Mouse (Mus musculus) forebrain, embryonic 13.5 days (tissue): Measurements from ENCODE around the gene C1qa. TPM values are rescaled to one million over a fixed set of nuclear protein-coding genes. Genes with fewer than 3 reads are reported as not detected.

Source experiments
- ATAC-seq: fragments of 200-750 bp; cut with Nextera tagmentation; 2 replicates; pipeline ENCODE4 v1.8.0; 2017
- H3K27ac ChIP-seq: fragments of 300-500 bp; sonication (generic); 2 replicates; pipeline ENCODE4 v1.5.1; 2015; ENCODE audit warnings: inconsistent platforms, mild to moderate bottlenecking, moderate library complexity
- H3K27me3 ChIP-seq: fragments of 300-500 bp; sonication (generic); 2 replicates; pipeline ENCODE4 v1.6.1; 2015; ENCODE audit warnings: mild to moderate bottlenecking, inconsistent platforms
- H3K36me3 ChIP-seq: fragments of 300-500 bp; sonication (generic); 2 replicates; pipeline ENCODE4 v1.6.1; 2015; ENCODE audit warnings: mild to moderate bottlenecking, inconsistent platforms; ENCODE audit not compliant: poor library complexity, severe bottlenecking
- H3K4me1 ChIP-seq: fragments of 300-500 bp; sonication (generic); 2 replicates; pipeline ENCODE4 v1.6.1; 2015; ENCODE audit warnings: inconsistent platforms
- H3K4me2 ChIP-seq: fragments of 300-500 bp; sonication (generic); 2 replicates; pipeline ENCODE4 v1.6.1; 2015; ENCODE audit warnings: inconsistent platforms, mild to moderate bottlenecking, moderate library complexity
- H3K4me3 ChIP-seq: fragments of 300-500 bp; sonication (generic); 2 replicates; pipeline ENCODE4 v1.5.1; 2015; ENCODE audit warnings: mild to moderate bottlenecking, inconsistent platforms
- H3K9ac ChIP-seq: fragments of 300-500 bp; sonication (generic); 2 replicates; pipeline ENCODE4 v1.6.1; 2015; ENCODE audit warnings: mild to moderate bottlenecking, inconsistent platforms
- H3K9me3 ChIP-seq: fragments of 300-500 bp; sonication (generic); replicated peaks from 2 replicates; pipeline ENCODE4 v1.6.1; 2016; ENCODE audit warnings: inconsistent platforms
- WGBS: fragments of 180-500 bp; shearing (Covaris S2); methylation state at CpG from one replicate; pipeline ENCODE4 v1.1.7; 2015; 5-methylcytosine and 5-hydroxymethylcytosine counted together
- polyA plus RNA-seq: library from polyadenylated mRNA; unstranded; fragments of >200 nt; fragmentation: Nextera tagmentation; extraction: Ambion mirVana; gene quantifications from 2 replicates; pipeline ENCODE4 v1.2.1, GENCODE M21; 2015

Gene C1qa
- 10.6 and 12.0 TPM in 2 replicates for polyA plus RNA-seq

GRCm38 (mm10) chr4:136898637-136899036 is at the start of gene C1qa:
Gene C1qa (minus strand): TSS chr4:136898803.
- Histone ChIP-seq H3K27me3 (peaks cover 40% of the 10 kb centered on the region), H3K4me2 (no peak within 1 kb of the TSS), H3K4me1 (peaks cover 7% of the 10 kb centered on the region), H3K9me3 (no peaks in the 10 kb centered on the region), H3K4me3 (no peak within 1 kb of the TSS), H3K9ac (no peak within 1 kb of the TSS), H3K36me3 (no peaks in the 10 kb centered on the region), H3K27ac (no peak within 1 kb of the TSS)
- WGBS: 81% methylated on average over 9 of the region's 9 CpGs
- ATAC-seq: no peak

- Histone ChIP-seq H3K4me1 (peaks cover 35% of the 10 kb centered on the region), H3K36me3 (no peaks in the 10 kb centered on the region), H3K27me3 (peaks cover 25% of the 10 kb centered on the region; the same call in 1 of the 2 replicates), H3K9me3 (no peaks in the 10 kb centered on the region), H3K4me3 (no peak overlapping the region), H3K27ac (no peak overlapping the region), H3K9ac (no peak overlapping the region), H3K4me2 (no peak overlapping the region)
- 75% methylated on average over 17 of the region's 17 CpGs for WGBS
- ATAC-seq: no peak
These were observed 46.8 kb upstream of the C1qa start for GRCm38 (mm10) chr4:136945397-136945796.

GRCm38 (mm10) chr4:136944558-136945350 is 46.2 kb upstream of the C1qa start:
- H3K4me2 ChIP-seq: no peak overlapping the region
- H3K27me3 ChIP-seq: peaks cover 23% of the 10 kb centered on the region; the same call in 1 of the 2 replicates
- H3K27ac ChIP-seq: no peak overlapping the region
- H3K4me3 ChIP-seq: no peak overlapping the region
- no peak for ATAC-seq
- no peak overlapping the region for H3K9ac ChIP-seq
- WGBS: 74% methylated on average over 11 of the region's 11 CpGs
- no peaks in the 10 kb centered on the region for H3K36me3 ChIP-seq
- no peaks in the 10 kb centered on the region for H3K9me3 ChIP-seq
- peaks cover 32% of the 10 kb centered on the region for H3K4me1 ChIP-seq

- Histone ChIP-seq H3K9ac (no peak overlapping the region), H3K4me1 (peaks cover 24% of the 10 kb centered on the region), H3K27me3 (peaks cover 22% of the 10 kb centered on the region; the same call in 1 of the 2 replicates), H3K4me3 (no peak overlapping the region), H3K36me3 (no peaks in the 10 kb centered on the region), H3K9me3 (no peaks in the 10 kb centered on the region), H3K4me2 (no peak overlapping the region; the same call in 1 of the 2 replicates), H3K27ac (no peak overlapping the region)
- WGBS: 26% methylated on average over 13 of the region's 13 CpGs
- no peak for ATAC-seq
These were observed 44.6 kb upstream of the C1qa start for GRCm38 (mm10) chr4:136943175-136943574.

- no peak overlapping the region; the same call in 1 of the 2 replicates for H3K4me2 ChIP-seq
- H3K4me3 ChIP-seq: no peak overlapping the region
- H3K4me1 ChIP-seq: peaks cover 24% of the 10 kb centered on the region
- no peak overlapping the region for H3K9ac ChIP-seq
- no peaks in the 10 kb centered on the region for H3K9me3 ChIP-seq
- H3K27me3 ChIP-seq: peaks cover 19% of the 10 kb centered on the region; the same call in 1 of the 2 replicates
- no peak for ATAC-seq
- no peak overlapping the region for H3K27ac ChIP-seq
- H3K36me3 ChIP-seq: no peaks in the 10 kb centered on the region
- WGBS: 35% methylated on average over 18 of the region's 18 CpGs
These were observed 44.2 kb upstream of the C1qa start for GRCm38 (mm10) chr4:136942761-136943160.

- 86% methylated on average over 5 of the region's 5 CpGs for WGBS
- Histone ChIP-seq H3K9ac (no peak overlapping the region), H3K4me2 (no peak overlapping the region), H3K36me3 (no peaks in the 10 kb centered on the region), H3K27ac (no peak overlapping the region), H3K27me3 (peaks cover 17% of the 10 kb centered on the region; the same call in 1 of the 2 replicates), H3K4me1 (peaks cover 14% of the 10 kb centered on the region), H3K9me3 (no peaks in the 10 kb centered on the region), H3K4me3 (no peak overlapping the region)
- no peak for ATAC-seq
These were observed 39.3 kb upstream of the C1qa start for GRCm38 (mm10) chr4:136937935-136938334.

GRCm38 (mm10) chr4:136937344-136937743 is 38.7 kb upstream of the C1qa start:
- Histone ChIP-seq H3K4me2 (no peak overlapping the region), H3K4me3 (no peak overlapping the region), H3K4me1 (peaks cover 8% of the 10 kb centered on the region), H3K36me3 (no peaks in the 10 kb centered on the region), H3K9me3 (no peaks in the 10 kb centered on the region), H3K27me3 (peaks cover 15% of the 10 kb centered on the region; the same call in 1 of the 2 replicates), H3K27ac (no peak overlapping the region), H3K9ac (no peak overlapping the region)
- no peak for ATAC-seq
- 84% methylated on average over 4 of the region's 4 CpGs for WGBS

GRCm38 (mm10) chr4:136934746-136935613 is 36.4 kb upstream of the C1qa start:
- Histone ChIP-seq H3K4me2 (no peak overlapping the region), H3K27ac (peak overlapping the region; percentile 12; the same call in 1 of the 2 replicates), H3K4me3 (no peak overlapping the region), H3K27me3 (peaks cover 9% of the 10 kb centered on the region; the same call in 1 of the 2 replicates), H3K9me3 (no peaks in the 10 kb centered on the region), H3K36me3 (no peaks in the 10 kb centered on the region), H3K9ac (no peak overlapping the region), H3K4me1 (peaks cover 7% of the 10 kb centered on the region)
- ATAC-seq: no peak
- 47% methylated on average over 18 of the region's 18 CpGs for WGBS

- Histone ChIP-seq H3K9ac (no peak overlapping the region), H3K4me3 (no peak overlapping the region), H3K9me3 (no peaks in the 10 kb centered on the region), H3K27ac (no peak overlapping the region), H3K4me1 (peaks cover 15% of the 10 kb centered on the region), H3K27me3 (peaks cover 30% of the 10 kb centered on the region), H3K4me2 (no peak overlapping the region), H3K36me3 (no peaks in the 10 kb centered on the region)
- ATAC-seq: no peak
- WGBS: 87% methylated on average over 8 of the region's 8 CpGs
These were observed 31.9 kb upstream of the C1qa start for GRCm38 (mm10) chr4:136930474-136930873.

- H3K4me3 ChIP-seq: no peak overlapping the region
- 2% methylated on average over 5 of the region's 5 CpGs for WGBS
- peaks cover 8% of the 10 kb centered on the region; the same call in 1 of the 2 replicates for H3K4me1 ChIP-seq
- no peak overlapping the region for H3K4me2 ChIP-seq
- ATAC-seq: no peak
- H3K27ac ChIP-seq: no peak overlapping the region
- H3K27me3 ChIP-seq: peaks cover 43% of the 10 kb centered on the region
- no peaks in the 10 kb centered on the region for H3K9me3 ChIP-seq
- no peak overlapping the region for H3K9ac ChIP-seq
- H3K36me3 ChIP-seq: no peaks in the 10 kb centered on the region
These were observed 30.3 kb upstream of the C1qa start for GRCm38 (mm10) chr4:136928928-136929327.

- Histone ChIP-seq H3K9ac (no peak overlapping the region), H3K4me2 (no peak overlapping the region; the same call in 1 of the 2 replicates), H3K27ac (no peak overlapping the region), H3K27me3 (peaks cover 56% of the 10 kb centered on the region), H3K36me3 (no peaks in the 10 kb centered on the region), H3K4me1 (peaks cover 11% of the 10 kb centered on the region; the same call in 1 of the 2 replicates), H3K4me3 (no peak overlapping the region), H3K9me3 (no peaks in the 10 kb centered on the region)
- ATAC-seq: no peak
- 1% methylated on average over 15 of the region's 15 CpGs for WGBS
These were observed 27.2 kb upstream of the C1qa start for GRCm38 (mm10) chr4:136925804-136926203.

GRCm38 (mm10) chr4:136924529-136924928 is 25.9 kb upstream of the C1qa start:
- WGBS: 6% methylated on average over 6 of the region's 6 CpGs
- Histone ChIP-seq H3K4me1 (peaks cover 11% of the 10 kb centered on the region; the same call in 1 of the 2 replicates), H3K27ac (no peak overlapping the region), H3K9me3 (no peaks in the 10 kb centered on the region), H3K4me3 (no peak overlapping the region), H3K27me3 (peaks cover 61% of the 10 kb centered on the region), H3K9ac (no peak overlapping the region), H3K36me3 (no peaks in the 10 kb centered on the region), H3K4me2 (no peak overlapping the region)
- ATAC-seq: no peak
